Comparison of ENCODE assay signal across 8 mouse cellular contexts in the genomic region with DNA sequence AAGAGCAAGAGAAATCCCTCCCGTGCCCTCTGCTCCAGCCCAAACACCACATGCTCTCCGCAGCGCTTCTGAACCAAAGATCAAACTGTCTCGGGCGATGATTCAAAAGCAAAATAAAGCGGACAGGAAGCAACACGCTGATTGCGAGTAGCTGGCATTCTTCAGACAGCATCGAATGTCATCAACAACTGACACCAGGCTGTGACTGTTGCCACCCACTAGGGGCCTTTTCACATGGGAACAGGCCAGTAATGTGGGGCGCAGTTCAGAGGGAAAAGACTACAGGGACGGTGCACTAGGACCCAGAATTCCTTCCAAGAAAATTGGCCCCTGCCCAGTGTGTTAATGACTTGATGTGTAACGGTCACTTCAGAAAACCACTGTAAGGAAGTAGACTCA. TPM values are rescaled to one million over a fixed set of nuclear protein-coding genes. Genes with fewer than 3 reads are reported as not detected.
DNase-seq lines count a peak whose midpoint lies in the region; ATAC-seq and TF ChIP-seq lines count a peak whose summit lies in the region.

No protein-coding gene starts in this region.

- H3K9me3 ChIP-seq in embryonic facial prominence, embryonic 10.5 days = no peaks in the 10 kb centered on the region
- no peaks in the 10 kb centered on the region for H3K9me3 ChIP-seq in limb, embryonic 12.5 days
- H3K9me3 ChIP-seq in midbrain, embryonic 12.5 days = no peaks in the 10 kb centered on the region

- peak overlapping the region; percentile 98 for H3K4me3 ChIP-seq in thymus, adult 2 months (ENCODE audit: control insufficient read depth, insufficient read depth, low read length)
- H3K4me3 ChIP-seq in embryonic facial prominence, embryonic 10.5 days = peak overlapping the region; percentile 75
- peak overlapping the region; percentile 60 for H3K4me3 ChIP-seq in limb, embryonic 12.5 days (replicated peaks)
- peak overlapping the region; percentile 69 for H3K4me3 ChIP-seq in midbrain, embryonic 12.5 days
- H3K4me3 ChIP-seq in spleen, adult 2 months (ENCODE audit: extremely low read depth, insufficient read depth, insufficient read length) = peak overlapping the region; percentile 98

- H3K9ac ChIP-seq in limb, embryonic 12.5 days (replicated peaks) = peak overlapping the region; percentile 65
- H3K9ac ChIP-seq in midbrain, embryonic 12.5 days (replicated peaks) = peak overlapping the region; percentile 70

- peak overlapping the region; percentile 68; the same call in 1 of the 2 replicates for H3K27ac ChIP-seq in thymus, adult 2 months (ENCODE audit: control insufficient read depth, insufficient read depth, low read length)
- peak overlapping the region; percentile 84 for H3K27ac ChIP-seq in embryonic facial prominence, embryonic 10.5 days (replicated peaks)
- peak overlapping the region; percentile 14; the same call in 1 of the 2 replicates for H3K27ac ChIP-seq in limb, embryonic 12.5 days
- H3K27ac ChIP-seq in midbrain, embryonic 12.5 days (replicated peaks) = peak overlapping the region; percentile 79
- peak overlapping the region; percentile 98 for H3K27ac ChIP-seq in spleen, adult 2 months (ENCODE audit: insufficient read depth, low read length)

- peaks cover 45% of the 10 kb centered on the region for H3K4me1 ChIP-seq in thymus, adult 2 months (replicated peaks; ENCODE audit: control insufficient read depth, insufficient read depth, low read length)
- peaks cover 44% of the 10 kb centered on the region for H3K4me1 ChIP-seq in embryonic facial prominence, embryonic 10.5 days
- peaks cover 18% of the 10 kb centered on the region for H3K4me1 ChIP-seq in limb, embryonic 12.5 days (replicated peaks)
- peaks cover 25% of the 10 kb centered on the region for H3K4me1 ChIP-seq in midbrain, embryonic 12.5 days
- H3K4me1 ChIP-seq in spleen, adult 2 months (ENCODE audit: control insufficient read depth, insufficient read depth, insufficient read length) = peaks cover 38% of the 10 kb centered on the region

- DNase-seq in thymus, adult 2 months = peak; percentile 37
- no peak for DNase-seq in thymus, postnatal 10 days (ENCODE audit: low spot score in 2 of 2)
- peak; percentile 55 for DNase-seq in embryonic facial prominence, embryonic 10.5 days (ENCODE audit: low spot score)
- peak; percentile 81 to 83 for DNase-seq in heart, adult 18-20 months
- DNase-seq in kidney, adult 11 months = peak; percentile 67
- peak in 1 of 2 experiments; percentile 34 for DNase-seq in spleen, adult 2 months (ENCODE audit: low read depth in 1 of 2, low spot score in 2 of 2)

- H3K4me2 ChIP-seq in limb, embryonic 12.5 days = peak overlapping the region; percentile 91
- H3K4me2 ChIP-seq in midbrain, embryonic 12.5 days (replicated peaks) = peak overlapping the region; percentile 79

- H3K27me3 ChIP-seq in thymus, adult 2 months (ENCODE audit: control insufficient read depth, insufficient read depth, low read length) = no peaks in the 10 kb centered on the region
- peaks cover 27% of the 10 kb centered on the region for H3K27me3 ChIP-seq in embryonic facial prominence, embryonic 10.5 days (replicated peaks; ENCODE audit: low read depth, poor library complexity, severe bottlenecking)
- peaks cover 23% of the 10 kb centered on the region for H3K27me3 ChIP-seq in limb, embryonic 12.5 days
- peaks cover 25% of the 10 kb centered on the region for H3K27me3 ChIP-seq in midbrain, embryonic 12.5 days
- H3K27me3 ChIP-seq in spleen, adult 2 months (ENCODE audit: control insufficient read depth, insufficient read depth, low read length) = no peaks in the 10 kb centered on the region

- no peak for ATAC-seq in limb, embryonic 12.5 days (ENCODE audit: insufficient number of reproducible peaks, insufficient read depth, low FRiP score, low TSS enrichment, low read depth)
- ATAC-seq in midbrain, embryonic 12.5 days (ENCODE audit: low FRiP score, low read depth) = no peak

- WGBS in thymus, adult 2 months = under 1% methylated on average over 12 of the region's 12 CpGs
- under 1% methylated on average over 12 of the region's 12 CpGs for WGBS in embryonic facial prominence, embryonic 10.5 days
- under 1% methylated on average over 12 of the region's 12 CpGs for WGBS in limb, embryonic 12.5 days
- WGBS in midbrain, embryonic 12.5 days = under 1% methylated on average over 12 of the region's 12 CpGs
- WGBS in spleen, adult 2 months = 2% methylated on average over 12 of the region's 12 CpGs

- no peak for TF ChIP-seq POLR2A in thymus, adult 2 months (IDR thresholded peaks at IDR 0.05; ENCODE audit: control insufficient read depth, extremely low read depth, insufficient read depth, low read length, poor library complexity)
- peak; percentile 1; the same call in 1 of the 2 replicates for TF ChIP-seq POLR2A in spleen, adult 2 months (IDR thresholded peaks at IDR 0.05; ENCODE audit: low read depth, low read length)

- H3K36me3 ChIP-seq in thymus, adult 2 months (ENCODE audit: control insufficient read depth, insufficient read depth, low read length) = no peaks in the 10 kb centered on the region
- H3K36me3 ChIP-seq in embryonic facial prominence, embryonic 10.5 days (replicated peaks) = no peaks in the 10 kb centered on the region
- no peaks in the 10 kb centered on the region for H3K36me3 ChIP-seq in limb, embryonic 12.5 days
- H3K36me3 ChIP-seq in midbrain, embryonic 12.5 days = no peaks in the 10 kb centered on the region
- H3K36me3 ChIP-seq in spleen, adult 2 months (ENCODE audit: control insufficient read depth, insufficient read depth, low read length) = no peaks in the 10 kb centered on the region; the same call in 1 of the 2 replicates

- no peak for TF ChIP-seq CTCF in thymus, adult 2 months (IDR thresholded peaks at IDR 0.05; ENCODE audit: borderline replicate concordance, control insufficient read depth, extremely low read depth, insufficient read depth, low read length, poor library complexity)
- TF ChIP-seq CTCF in spleen, adult 2 months (IDR thresholded peaks at IDR 0.05; ENCODE audit: extremely low read depth, insufficient read depth, insufficient read length, insufficient replicate concordance) = no peak; the same call in 1 of the 2 replicates

RNA-seq across cellular contexts. Expression of a gene that starts 1.1 kb away (rescaled TPM):
- polyA plus RNA-seq in thymus, adult 2 months (2012; rRNA removed) = 52.7 and 57.5 TPM in 2 replicates
- 26.3 and 27.3 TPM in 2 replicates for polyA plus RNA-seq in embryonic facial prominence, embryonic 10.5 days (2016; fragmentation: Nextera tagmentation; extraction: Ambion mirVana)
- total RNA-seq in heart, adult 18-20 months (2021) = 10 to 100 TPM; 11.2 to 14.0 TPM
- 20.2 and 24.9 TPM in 2 replicates for polyA plus RNA-seq in limb, embryonic 12.5 days (2016; fragmentation: Nextera tagmentation; extraction: Ambion mirVana)
- 22.7 and 23.7 TPM in 2 replicates for polyA plus RNA-seq in midbrain, embryonic 12.5 days (2016; fragmentation: Nextera tagmentation; extraction: Ambion mirVana)
- polyA plus RNA-seq in spleen, adult 2 months (2012; rRNA removed) = 98.7 and 123 TPM in 2 replicates

RNA-seq across cellular contexts. Expression of a gene that starts 29.4 kb away (rescaled TPM):
- polyA plus RNA-seq in thymus, adult 2 months (2012; rRNA removed) = not detected in 2 replicates
- 0.24 and 0.70 TPM in 2 replicates for polyA plus RNA-seq in embryonic facial prominence, embryonic 10.5 days (2016; fragmentation: Nextera tagmentation; extraction: Ambion mirVana)
- total RNA-seq in heart, adult 18-20 months (2021) = under 1 TPM in 1 of 2 experiments, not detected in 1; 0.26 TPM
- 0.06 and 0.14 TPM in 2 replicates for polyA plus RNA-seq in limb, embryonic 12.5 days (2016; fragmentation: Nextera tagmentation; extraction: Ambion mirVana)
- polyA plus RNA-seq in midbrain, embryonic 12.5 days (2016; fragmentation: Nextera tagmentation; extraction: Ambion mirVana) = 0.84 and 1.0 TPM in 2 replicates
- 0.11 and 0.12 TPM in 2 replicates for polyA plus RNA-seq in spleen, adult 2 months (2012; rRNA removed)

Comparison
In these comparisons a context has a peak if more than half of its experiments do, and no peak if none do; other contexts are left out.
1. DNase-seq: peak in thymus, adult 2 months (single experiment), embryonic facial prominence, embryonic 10.5 days (single experiment), heart, adult 18-20 months (2 of 2) and kidney, adult 11 months (single experiment); none in thymus, postnatal 10 days (0 of 2).
2. H3K27ac ChIP-seq: peak in every context shown above with its lines; median percentile 98 in spleen, adult 2 months; 84 in embryonic facial prominence, embryonic 10.5 days; 79 in midbrain, embryonic 12.5 days; 68 in thymus, adult 2 months; 14 in limb, embryonic 12.5 days.
3. Peak in every context shown above with its lines, with median percentiles within 50 percentile points of each other: H3K4me3 ChIP-seq.